Mouse (Mus musculus) adrenal gland, postnatal 4 days (tissue): ENCODE data around the gene Msh3. TPM values are rescaled to one million over a fixed set of nuclear protein-coding genes. Genes with fewer than 3 reads are reported as not detected.

Experiments used
- DNase-seq, 2 experiments: peaks; one replicate each; pipeline ENCODE4 v3.0.0; 2021 to 2022; ENCODE audit warnings: low spot score in 2 of 2, mixed read lengths in 2 of 2
- total RNA-seq, 2 experiments: library from RNA; stranded (reverse); gene quantifications; 2 replicates each; pipeline ENCODE4 v1.2.3; 2021

The Msh3 gene
- total RNA-seq, 2 experiments from 2014 or later, result 36.5 to 39.2 TPM

GRCm38 (mm10) chr13:92332103-92332879 lies 22.5 kb downstream of the Msh3 start:
- DNase-seq, result no peak

DNA sequence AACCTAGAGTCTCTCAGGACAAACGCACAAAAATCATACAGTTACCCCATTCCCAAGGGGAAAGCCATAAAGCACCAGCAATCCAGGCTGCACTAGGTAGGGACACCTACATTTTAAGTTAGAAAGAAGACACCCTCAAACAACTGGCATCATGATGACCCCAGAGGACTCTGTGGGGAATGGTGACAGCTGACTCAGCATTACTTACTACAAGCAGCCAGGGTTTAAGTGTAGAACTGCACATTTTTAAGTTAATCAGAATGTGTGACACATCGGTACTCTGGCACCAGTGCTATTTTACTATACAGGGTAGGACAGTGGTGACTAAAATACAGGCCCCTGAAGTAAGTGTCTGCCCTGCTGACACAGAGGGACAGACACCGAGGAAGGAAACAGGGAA lies 24.2 kb downstream of the Msh3 start:
- DNase-seq, result no peak

DNA sequence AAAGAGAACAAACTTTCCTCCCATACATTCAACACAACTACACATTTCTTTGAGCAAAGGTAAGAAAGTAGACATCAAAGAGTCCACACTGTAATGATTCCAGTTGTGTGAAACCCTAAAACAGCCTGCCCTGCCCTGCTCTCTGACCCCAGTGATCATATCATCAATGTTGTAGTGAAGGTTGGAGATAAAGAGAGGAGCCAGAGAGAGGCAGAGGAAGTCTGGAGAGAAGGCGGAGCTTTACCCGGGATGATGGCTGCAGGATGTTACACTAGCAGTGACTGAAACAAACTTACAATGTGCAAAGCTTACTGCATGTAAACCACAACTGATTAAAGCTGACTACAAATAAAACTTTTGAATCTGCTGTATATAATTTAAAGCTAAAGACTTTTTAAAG lies 26.8 kb downstream of the Msh3 start:
- DNase-seq, result no peak

DNA sequence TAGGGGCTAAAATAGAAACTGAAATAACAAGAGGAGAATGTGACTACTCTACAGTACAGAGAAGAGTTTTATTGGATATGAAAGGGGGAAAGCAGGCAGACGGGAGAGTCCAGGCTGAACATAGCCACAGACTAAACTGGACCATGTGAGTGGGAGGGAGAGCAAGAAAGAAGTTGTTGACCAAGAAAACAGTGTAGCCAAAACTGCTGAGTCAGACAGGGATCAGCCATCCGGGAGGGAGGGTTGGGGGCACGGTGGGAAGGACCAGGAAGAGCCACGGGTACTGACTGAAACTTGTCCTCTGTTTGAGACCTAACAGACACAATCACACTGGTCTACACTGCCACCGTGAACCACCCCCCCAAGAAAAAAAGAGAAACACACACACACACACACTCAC lies 28.8 kb downstream of the Msh3 start:
- no peak for DNase-seq

GRCm38 (mm10) chr13:92320770-92321169 lies 34.0 kb downstream of the Msh3 start:
- DNase-seq, result no peak

DNA sequence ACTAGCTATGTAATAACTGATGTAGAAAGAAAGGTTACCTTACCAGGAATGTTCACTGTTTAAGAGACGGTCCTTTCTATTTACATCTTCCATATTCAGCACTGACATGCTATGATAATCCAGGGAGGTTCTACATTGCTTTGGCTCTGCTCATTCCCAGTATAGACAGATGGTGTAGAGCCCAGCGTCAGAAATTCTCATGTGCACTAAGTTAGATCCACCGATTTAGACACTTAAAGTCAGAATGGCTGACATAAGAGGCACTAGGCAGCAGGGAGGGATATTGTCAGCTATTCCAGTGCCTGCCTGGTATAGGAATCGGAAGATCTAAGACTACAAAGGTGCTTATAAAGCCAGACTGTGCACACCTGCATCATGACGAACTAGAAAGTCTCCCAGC lies 40.2 kb downstream of the Msh3 start:
- no peak for DNase-seq

DNA sequence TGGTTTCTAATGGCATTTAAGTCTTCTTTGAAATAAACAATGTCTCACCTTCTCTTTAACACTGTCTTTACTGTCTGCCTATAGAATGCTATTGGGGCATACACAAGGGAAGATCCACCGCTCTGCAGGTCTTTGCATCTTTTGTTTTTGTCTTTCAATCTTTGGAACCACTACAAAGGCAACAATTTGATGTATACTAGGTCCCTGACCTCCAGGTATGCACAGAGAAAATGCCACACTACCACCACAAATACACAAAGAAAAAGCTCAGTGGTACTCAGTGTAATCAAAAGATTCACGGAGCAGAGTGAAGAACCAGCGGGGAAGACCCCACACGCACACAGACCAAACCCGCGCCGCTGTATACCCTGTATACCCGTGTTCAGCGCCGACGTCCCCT lies 49.1 kb downstream of the Msh3 start, which contains the start of gene Gm20379:
Gene Gm20379 (plus strand): TSS at position 301 of the 400 bp plus-strand sequence.
- no peak for DNase-seq

GRCm38 (mm10) chr13:92304291-92304690 lies 50.5 kb downstream of the Msh3 start:
- DNase-seq, result no peak

DNA sequence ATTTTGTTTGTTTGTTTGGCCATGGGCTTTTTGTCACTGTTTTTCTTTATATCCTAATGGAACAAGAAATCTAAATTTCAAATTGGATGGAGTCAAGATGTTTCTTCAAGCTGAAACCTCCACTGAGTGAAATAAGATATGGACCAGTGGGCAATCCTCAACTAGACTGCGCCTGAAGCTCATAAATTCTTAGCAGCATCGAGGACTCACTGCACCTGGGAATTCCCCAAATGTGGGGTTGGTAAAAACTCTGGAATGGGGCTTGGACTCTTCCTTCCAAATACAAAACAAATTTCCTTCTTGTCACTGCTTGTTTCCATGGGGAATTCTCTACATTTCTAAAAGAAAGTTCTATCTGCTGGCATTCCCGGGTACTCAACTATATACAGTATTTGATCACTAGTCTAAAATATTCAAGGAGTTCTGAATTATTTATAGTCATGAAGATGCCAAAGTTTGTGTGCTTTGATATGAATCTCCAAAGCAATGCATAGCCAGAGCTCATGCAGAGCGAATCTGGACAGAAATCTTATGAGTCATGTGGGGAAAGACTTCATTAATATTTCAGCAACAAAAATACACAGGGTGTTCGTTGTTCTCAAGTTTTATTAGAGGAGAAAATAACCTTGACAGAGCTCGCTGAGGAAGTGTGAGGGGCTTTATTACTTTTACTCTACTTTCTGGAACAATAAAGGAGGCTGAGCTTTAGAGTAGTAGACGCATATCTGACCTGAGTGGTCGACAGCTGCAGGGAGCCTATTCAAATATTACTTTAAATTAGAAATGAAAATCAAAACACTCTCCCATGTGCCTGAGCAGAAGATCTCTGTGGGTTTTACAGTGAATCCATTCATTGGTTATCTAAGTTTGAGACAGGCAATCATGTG lies 51.5 kb downstream of the Msh3 start:
- no peak for DNase-seq

DNA sequence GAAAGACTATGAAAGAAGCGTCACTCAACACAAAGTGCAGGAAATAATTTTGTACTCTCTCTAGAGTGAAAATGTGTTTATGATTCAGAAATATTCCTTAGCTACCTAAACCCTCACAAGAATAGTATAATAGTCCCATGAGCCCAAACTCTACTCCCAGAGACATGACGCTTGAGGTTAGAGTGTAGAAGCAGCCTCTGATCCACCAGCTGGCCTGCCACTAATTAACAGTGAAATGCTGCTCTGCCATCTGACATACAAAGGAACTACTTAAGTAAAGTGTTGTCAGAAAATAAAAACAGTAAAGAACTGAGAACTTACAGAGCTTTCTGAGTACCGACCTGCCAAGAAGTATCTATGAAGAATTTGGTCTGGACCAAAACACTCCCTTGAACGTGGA lies 52.3 kb downstream of the Msh3 start:
- DNase-seq, result no peak

GRCm38 (mm10) chr13:92301754-92302153 lies 53.0 kb downstream of the Msh3 start:
- no peak for DNase-seq

DNA sequence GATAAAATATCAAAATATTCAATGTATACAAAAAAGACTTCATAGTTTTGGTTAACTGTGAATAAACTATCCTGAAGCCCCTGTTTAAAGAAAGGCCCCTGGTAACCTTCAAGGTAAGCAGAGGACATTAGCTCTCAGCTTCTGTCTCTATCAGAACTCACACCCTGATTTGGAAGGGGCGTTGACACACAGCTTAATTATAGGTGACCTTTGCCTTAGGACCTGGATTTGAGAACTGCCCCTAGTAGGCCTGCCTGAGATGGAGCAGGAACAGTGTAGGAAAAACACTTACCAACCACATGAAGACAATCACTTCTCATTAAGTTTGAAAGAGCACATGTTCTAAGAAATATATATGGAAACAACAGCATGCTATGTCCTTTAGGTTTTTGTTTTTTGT lies 55.3 kb downstream of the Msh3 start:
- DNase-seq, result no peak

- no peak for DNase-seq
Measured at GRCm38 (mm10) chr13:92297021-92297420, 57.8 kb downstream of the Msh3 start.

GRCm38 (mm10) chr13:92296490-92296889 lies 58.3 kb downstream of the Msh3 start:
- DNase-seq, result no peak

DNA sequence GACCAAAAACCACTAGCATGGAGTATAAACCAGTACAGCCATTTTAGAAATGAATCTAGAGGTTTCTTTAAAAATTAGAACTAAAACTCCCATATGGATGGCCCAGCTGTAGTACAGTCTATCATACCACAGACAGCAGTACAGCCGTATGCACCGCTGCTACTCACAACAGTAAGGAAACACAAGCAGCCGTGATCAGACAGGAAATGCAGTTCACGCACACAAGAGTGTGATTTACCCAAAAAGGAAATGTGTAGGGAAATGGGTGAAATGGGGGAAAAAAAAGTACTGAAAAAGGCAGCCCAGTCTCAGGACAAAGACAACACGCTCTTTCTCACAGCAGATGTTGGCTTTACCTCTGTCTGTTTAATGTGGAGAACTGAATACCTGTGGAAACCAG lies 60.9 kb downstream of the Msh3 start:
- DNase-seq, result no peak

GRCm38 (mm10) chr13:92291605-92292004 lies 63.2 kb downstream of the Msh3 start:
- no peak for DNase-seq

DNA sequence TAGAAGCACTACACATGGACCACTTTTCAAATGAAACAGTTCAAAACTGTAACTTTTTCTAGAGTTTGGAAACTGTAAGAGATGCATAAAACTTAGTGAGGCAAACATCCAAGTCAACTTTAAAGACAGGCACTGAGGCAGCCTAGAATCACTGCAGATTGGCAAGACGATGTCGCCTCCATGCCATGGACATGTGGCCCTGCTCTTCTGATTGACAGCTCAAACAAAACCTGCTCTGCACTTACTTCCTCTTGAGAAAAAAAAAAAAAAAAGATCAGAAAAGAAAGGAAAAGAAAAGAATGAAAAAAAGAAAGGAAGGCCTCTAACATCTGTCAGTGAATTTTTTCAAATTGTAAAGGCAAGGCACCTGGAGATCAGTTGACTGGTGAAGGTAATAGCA lies 77.8 kb downstream of the Msh3 start:
- DNase-seq, result no peak

DNA sequence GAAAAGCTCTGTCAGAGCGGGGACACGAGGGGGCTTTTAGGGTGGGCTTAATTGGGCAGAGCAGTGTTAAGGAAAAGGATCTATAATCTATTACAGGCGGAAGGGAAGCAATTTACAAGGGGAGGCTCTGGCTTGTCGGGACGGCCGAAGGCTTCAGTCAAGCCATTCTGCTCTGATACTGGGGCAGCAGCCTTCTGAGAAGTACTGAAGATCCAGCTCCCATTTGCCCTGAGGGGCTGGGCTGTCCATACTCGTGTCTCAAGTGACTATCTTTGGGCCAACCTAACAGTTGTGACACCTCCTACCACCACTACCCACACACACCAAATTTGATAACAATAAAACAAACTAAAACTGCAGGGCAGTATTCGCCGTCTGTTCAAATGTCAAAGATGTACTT lies 79.5 kb downstream of the Msh3 start:
- no peak for DNase-seq

DNA sequence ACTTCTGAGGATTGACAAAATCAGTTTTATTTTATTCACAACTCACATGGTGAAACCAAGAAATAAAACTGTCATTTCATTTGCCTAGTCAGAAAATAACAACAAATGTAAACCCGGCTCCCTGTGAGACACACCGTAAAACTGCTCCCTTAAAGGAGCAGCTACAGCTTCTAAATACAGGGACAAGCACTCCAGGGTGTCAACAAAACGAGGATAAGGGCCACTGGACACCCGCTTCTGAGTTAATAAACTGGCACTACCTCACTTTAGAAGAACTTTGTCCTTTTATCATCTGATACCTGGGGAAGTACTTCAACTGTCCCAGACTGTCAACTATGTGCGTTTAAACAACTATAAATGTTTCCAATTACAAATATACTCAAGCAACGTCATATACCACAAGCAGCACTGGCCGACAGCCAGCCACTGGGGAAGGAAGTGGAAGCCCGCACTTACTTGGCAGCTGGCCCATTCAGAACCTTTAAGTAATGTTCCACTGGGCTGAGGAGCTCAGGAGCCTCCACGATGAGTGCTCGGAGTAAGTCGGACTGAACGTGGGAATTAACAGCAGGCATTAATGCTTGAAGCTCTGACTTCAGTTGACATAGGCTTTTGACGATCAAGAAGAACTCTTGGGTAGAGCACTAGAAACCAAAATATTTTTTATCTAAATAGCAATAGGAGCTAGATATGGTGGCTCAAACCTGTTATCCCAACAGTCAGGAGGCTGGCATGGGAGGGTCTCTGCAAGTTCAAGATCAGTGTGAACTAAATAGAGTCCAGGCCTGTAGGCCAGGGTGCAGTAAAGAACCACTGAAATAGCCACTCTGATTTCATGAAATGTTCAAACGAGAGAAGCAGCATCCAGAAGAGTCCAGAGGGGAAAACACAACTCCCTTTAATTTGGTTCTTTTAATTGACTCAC lies 80.3 kb downstream of the Msh3 start:
- no peak for DNase-seq

DNA sequence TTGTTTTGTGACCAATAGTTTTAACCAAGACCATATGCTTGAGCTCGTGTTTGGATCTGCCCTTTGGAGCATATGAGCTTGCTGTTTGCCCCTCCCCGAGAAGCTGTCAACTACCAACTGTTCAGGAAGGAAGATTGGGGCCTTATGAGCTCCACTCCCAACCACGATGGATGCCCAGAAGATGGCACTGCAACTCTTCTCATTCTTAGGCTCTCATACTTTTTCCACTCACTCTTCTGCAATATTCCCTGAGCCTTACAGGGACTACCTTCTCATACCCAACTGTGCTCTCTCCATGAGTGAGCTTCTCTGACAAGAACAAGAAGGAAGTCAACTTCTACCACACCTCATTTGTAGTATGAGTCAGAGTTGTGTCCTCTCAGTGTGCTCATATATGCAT lies 87.7 kb downstream of the Msh3 start:
- no peak for DNase-seq

- DNase-seq, result no peak
Measured at GRCm38 (mm10) chr13:92263566-92263965, 91.2 kb downstream of the Msh3 start.
